Mouse (Mus musculus): ENCODE measurements around the gene Lpin2. TPM values are rescaled to one million over a fixed set of nuclear protein-coding genes. Genes with fewer than 3 reads are reported as not detected.

Lpin2 gene
- polyA plus RNA-seq, 1 experiment from 2014 or later, result 53.5 TPM

DNA sequence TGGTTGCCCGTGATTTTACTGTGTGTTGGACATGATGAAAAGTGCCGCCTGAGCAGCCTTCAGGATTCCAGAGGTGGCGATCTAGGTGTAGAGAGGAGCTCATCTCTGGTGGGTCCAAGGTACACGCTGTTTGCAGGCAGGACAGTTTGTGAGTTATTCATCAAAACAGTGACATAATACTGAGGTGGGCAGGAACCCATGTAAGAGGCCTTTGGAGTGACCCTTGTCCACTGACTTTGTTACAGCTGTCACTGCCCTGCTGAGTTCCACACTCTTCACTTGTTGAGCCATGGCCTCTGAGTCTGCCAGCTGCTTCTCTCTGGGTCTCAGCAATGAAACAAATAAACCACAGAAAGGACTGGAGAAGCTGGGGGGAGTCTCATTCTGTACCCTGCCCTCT is 19.8 kb downstream of the Lpin2 start:
- no peak for DNase-seq (ENCODE audit: low spot score)
- ATAC-seq (replicated peaks; ENCODE audit: low FRiP score), result no peak
- Histone ChIP-seq H3K9me3 (ENCODE audit: control insufficient read depth, low read length) (no peaks in the 10 kb centered on the region), H3K27me3 (ENCODE audit: control insufficient read depth, insufficient read depth, low read length) (no peaks in the 10 kb centered on the region), H3K4me2 (ENCODE audit: low read depth, low read length, severe bottlenecking) (no peak overlapping the region), H3K36me3 (ENCODE audit: control insufficient read depth, insufficient read depth, low read length) (no peaks in the 10 kb centered on the region), H3K4me3 (ENCODE audit: low read depth, low read length) (no peak overlapping the region), H3K27ac (ENCODE audit: low read depth, low read length) (no peak overlapping the region), H3K4me1 (replicated peaks; ENCODE audit: control insufficient read depth, insufficient read depth, low read length) (no peaks in the 10 kb centered on the region), H3K9ac (ENCODE audit: low read length) (no peak overlapping the region)
- 86% methylated on average over 4 of the region's 4 CpGs for WGBS

DNA sequence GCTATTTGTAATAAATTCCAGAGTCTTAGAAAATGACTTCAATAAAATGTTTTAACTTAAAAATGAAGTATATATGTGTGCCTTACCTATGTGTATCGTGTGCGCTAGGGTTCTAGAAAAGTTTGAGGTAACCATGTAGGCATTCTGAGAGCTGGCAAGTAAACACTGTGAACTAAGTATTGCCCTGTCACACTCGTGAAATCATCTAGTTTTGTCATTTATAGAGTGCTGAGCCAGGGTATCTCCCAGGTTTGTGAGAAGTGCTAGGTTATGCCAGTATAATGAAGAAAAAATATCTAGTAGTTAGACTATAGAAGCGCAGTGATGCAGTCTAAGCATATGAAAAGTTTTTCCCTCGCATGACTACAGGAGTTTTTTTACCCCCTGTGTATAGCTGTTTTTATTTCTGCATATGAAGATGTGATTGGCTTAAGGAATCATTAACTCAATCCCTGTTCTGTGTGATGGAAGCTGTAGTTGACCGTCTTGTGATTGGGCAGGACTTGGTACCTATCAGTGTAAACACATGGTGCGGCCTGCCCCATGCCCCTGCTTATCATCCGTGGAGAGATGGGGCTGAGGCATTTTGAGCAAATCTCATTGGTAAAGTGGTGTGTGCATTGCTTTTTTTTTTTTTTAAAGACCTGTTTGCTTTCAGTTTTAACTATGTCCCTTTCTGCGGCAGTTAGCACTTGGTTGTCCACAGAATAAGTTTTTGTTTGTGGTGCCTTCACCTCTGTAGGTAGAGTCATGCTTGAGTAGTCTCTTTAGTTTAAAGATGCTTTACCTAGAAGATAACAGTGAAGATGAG is 21.8 kb downstream of the Lpin2 start:
- H3K4me3 ChIP-seq (ENCODE audit: low read depth, low read length), result no peak overlapping the region
- DNase-seq (ENCODE audit: low spot score), result no peak
- no peaks in the 10 kb centered on the region for H3K4me1 ChIP-seq (replicated peaks; ENCODE audit: control insufficient read depth, insufficient read depth, low read length)
- H3K36me3 ChIP-seq (ENCODE audit: control insufficient read depth, insufficient read depth, low read length), result no peaks in the 10 kb centered on the region
- no peak overlapping the region for H3K9ac ChIP-seq (ENCODE audit: low read length)
- no peaks in the 10 kb centered on the region for H3K9me3 ChIP-seq (ENCODE audit: control insufficient read depth, low read length)
- no peak overlapping the region for H3K27ac ChIP-seq (ENCODE audit: low read depth, low read length)
- ATAC-seq (replicated peaks; ENCODE audit: low FRiP score), result no peak
- WGBS, result 91% methylated on average over 9 of the region's 9 CpGs
- H3K4me2 ChIP-seq (ENCODE audit: low read depth, low read length, severe bottlenecking), result no peak overlapping the region
- no peaks in the 10 kb centered on the region for H3K27me3 ChIP-seq (ENCODE audit: control insufficient read depth, insufficient read depth, low read length)

DNA sequence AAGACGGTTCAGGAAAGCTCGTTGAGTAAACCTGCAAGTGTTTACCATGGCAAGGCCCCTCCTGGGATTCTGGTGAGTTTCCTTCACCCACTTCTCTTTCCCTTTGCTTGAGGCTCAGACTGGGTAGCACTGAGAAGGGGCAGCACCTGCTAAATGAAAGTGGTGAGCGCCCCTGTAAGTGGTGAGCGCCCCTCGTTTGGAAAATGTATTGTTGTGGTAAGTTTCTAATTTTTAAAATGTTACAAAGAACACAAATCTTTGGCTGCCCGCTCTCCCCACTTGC is 22.4 kb downstream of the Lpin2 start:
- H3K36me3 ChIP-seq (ENCODE audit: control insufficient read depth, insufficient read depth, low read length), result no peaks in the 10 kb centered on the region
- no peaks in the 10 kb centered on the region for H3K9me3 ChIP-seq (ENCODE audit: control insufficient read depth, low read length)
- ATAC-seq (replicated peaks; ENCODE audit: low FRiP score), result no peak
- H3K9ac ChIP-seq (ENCODE audit: low read length), result no peak overlapping the region
- no peak overlapping the region for H3K4me2 ChIP-seq (ENCODE audit: low read depth, low read length, severe bottlenecking)
- no peaks in the 10 kb centered on the region for H3K4me1 ChIP-seq (replicated peaks; ENCODE audit: control insufficient read depth, insufficient read depth, low read length)
- WGBS, result 89% methylated on average over 6 of the region's 6 CpGs
- H3K27ac ChIP-seq (ENCODE audit: low read depth, low read length), result no peak overlapping the region
- H3K4me3 ChIP-seq (ENCODE audit: low read depth, low read length), result no peak overlapping the region
- DNase-seq (ENCODE audit: low spot score), result no peak
- no peaks in the 10 kb centered on the region for H3K27me3 ChIP-seq (ENCODE audit: control insufficient read depth, insufficient read depth, low read length)

DNA sequence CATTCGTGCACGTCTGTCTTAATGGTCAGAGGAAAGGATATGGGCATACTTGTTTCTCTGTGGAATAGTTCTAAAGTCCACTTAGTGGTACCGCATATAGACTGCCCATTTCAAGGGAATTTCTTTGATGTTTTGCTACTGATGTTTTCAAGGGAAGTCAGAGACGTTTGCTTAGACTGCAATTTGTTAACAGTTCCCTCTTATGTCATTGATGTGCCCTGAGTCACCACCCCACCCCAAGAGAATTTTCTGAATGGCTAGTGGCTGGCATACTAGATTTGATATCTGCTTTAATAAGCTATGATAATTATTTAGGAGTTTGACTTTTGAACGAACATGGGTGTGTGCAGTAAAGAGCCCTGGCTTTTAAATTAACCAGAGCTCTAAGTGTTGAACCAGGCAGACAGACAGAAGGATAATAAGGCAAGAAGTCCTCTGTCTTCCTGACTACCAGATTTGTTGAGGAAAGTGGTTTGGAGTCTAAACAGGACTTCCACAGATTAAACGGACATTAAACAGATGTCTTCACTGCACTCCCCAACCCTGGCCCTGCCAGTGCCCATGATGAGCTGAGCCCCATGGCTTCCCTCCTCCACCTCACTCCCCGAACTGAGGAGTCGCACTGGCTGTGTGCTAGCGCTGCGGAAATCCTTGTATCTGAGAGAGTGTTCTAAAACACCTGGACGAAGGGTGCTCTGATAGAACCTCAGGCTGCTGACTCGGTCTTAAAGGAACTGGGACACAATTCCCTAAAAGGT is 24.0 kb downstream of the Lpin2 start:
- Histone ChIP-seq H3K9ac (ENCODE audit: low read length) (no peak overlapping the region), H3K9me3 (ENCODE audit: control insufficient read depth, low read length) (no peaks in the 10 kb centered on the region), H3K27me3 (ENCODE audit: control insufficient read depth, insufficient read depth, low read length) (no peaks in the 10 kb centered on the region), H3K27ac (ENCODE audit: low read depth, low read length) (no peak overlapping the region), H3K4me2 (ENCODE audit: low read depth, low read length, severe bottlenecking) (no peak overlapping the region), H3K36me3 (ENCODE audit: control insufficient read depth, insufficient read depth, low read length) (no peaks in the 10 kb centered on the region), H3K4me1 (replicated peaks; ENCODE audit: control insufficient read depth, insufficient read depth, low read length) (no peaks in the 10 kb centered on the region), H3K4me3 (ENCODE audit: low read depth, low read length) (no peak overlapping the region)
- WGBS, result 86% methylated on average over 12 of the region's 12 CpGs
- DNase-seq (ENCODE audit: low spot score) (no peak), ATAC-seq (replicated peaks; ENCODE audit: low FRiP score) (no peak)

DNA sequence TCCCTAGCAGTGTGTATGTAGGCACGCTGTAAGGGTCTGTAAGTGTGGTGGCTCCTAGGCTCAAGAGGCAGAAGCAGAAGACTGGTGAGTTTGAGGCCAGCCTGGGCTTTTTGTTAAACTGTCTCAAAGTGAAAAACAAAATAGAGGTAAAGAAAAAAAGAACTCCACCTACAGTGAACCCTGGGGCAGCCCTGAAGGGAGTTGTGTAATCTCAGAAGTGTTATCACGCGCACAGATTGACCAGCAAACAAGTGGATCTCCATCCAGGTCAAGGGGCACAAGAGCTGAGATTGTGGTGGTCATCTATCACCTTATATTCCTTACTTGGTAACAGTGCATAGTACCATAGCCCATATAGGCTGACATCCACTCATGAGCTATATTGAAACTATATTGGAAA is 24.9 kb downstream of the Lpin2 start:
- no peak overlapping the region for H3K4me3 ChIP-seq (ENCODE audit: low read depth, low read length)
- ATAC-seq (replicated peaks; ENCODE audit: low FRiP score) (no peak), DNase-seq (ENCODE audit: low spot score) (no peak)
- no peak overlapping the region for H3K27ac ChIP-seq (ENCODE audit: low read depth, low read length)
- H3K27me3 ChIP-seq (ENCODE audit: control insufficient read depth, insufficient read depth, low read length), result no peaks in the 10 kb centered on the region
- 93% methylated on average over 3 of the region's 3 CpGs for WGBS
- no peaks in the 10 kb centered on the region for H3K4me1 ChIP-seq (replicated peaks; ENCODE audit: control insufficient read depth, insufficient read depth, low read length)
- H3K36me3 ChIP-seq (ENCODE audit: control insufficient read depth, insufficient read depth, low read length), result no peaks in the 10 kb centered on the region
- H3K4me2 ChIP-seq (ENCODE audit: low read depth, low read length, severe bottlenecking), result no peak overlapping the region
- no peaks in the 10 kb centered on the region for H3K9me3 ChIP-seq (ENCODE audit: control insufficient read depth, low read length)
- H3K9ac ChIP-seq (ENCODE audit: low read length), result no peak overlapping the region

DNA sequence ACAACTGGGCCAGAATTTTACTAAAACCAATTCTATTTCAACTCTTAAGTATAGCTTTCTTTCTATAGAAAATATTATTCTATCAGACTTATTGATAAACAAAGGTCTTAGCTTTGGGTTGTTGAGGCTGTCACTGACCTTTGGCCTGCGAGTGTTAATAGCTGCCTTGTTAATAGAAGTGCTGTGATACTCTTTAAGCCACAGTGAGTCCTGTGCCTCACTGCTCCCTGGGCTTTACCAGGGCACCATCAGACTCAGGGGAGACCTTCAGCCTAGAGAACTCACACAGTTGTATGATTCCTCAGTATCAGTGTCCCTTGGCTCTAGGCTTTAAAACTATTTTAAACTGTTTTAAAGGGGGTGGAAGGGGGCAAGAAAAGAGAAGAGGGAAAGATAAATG is 26.0 kb downstream of the Lpin2 start:
- DNase-seq (ENCODE audit: low spot score), result no peak
- Histone ChIP-seq H3K9ac (ENCODE audit: low read length) (no peak overlapping the region), H3K27me3 (ENCODE audit: control insufficient read depth, insufficient read depth, low read length) (no peaks in the 10 kb centered on the region), H3K9me3 (ENCODE audit: control insufficient read depth, low read length) (no peaks in the 10 kb centered on the region), H3K4me3 (ENCODE audit: low read depth, low read length) (no peak overlapping the region), H3K27ac (ENCODE audit: low read depth, low read length) (no peak overlapping the region), H3K4me1 (replicated peaks; ENCODE audit: control insufficient read depth, insufficient read depth, low read length) (no peaks in the 10 kb centered on the region), H3K4me2 (ENCODE audit: low read depth, low read length, severe bottlenecking) (no peak overlapping the region), H3K36me3 (ENCODE audit: control insufficient read depth, insufficient read depth, low read length) (no peaks in the 10 kb centered on the region)
- no peak for ATAC-seq (replicated peaks; ENCODE audit: low FRiP score)
- 97% methylated on average over 1 of the region's 1 CpGs for WGBS

- H3K27me3 ChIP-seq (ENCODE audit: control insufficient read depth, insufficient read depth, low read length), result no peaks in the 10 kb centered on the region
- DNase-seq (ENCODE audit: low spot score) (no peak), ATAC-seq (replicated peaks; ENCODE audit: low FRiP score) (no peak)
- 96% methylated on average over 1 of the region's 1 CpGs for WGBS
- no peaks in the 10 kb centered on the region for H3K4me1 ChIP-seq (replicated peaks; ENCODE audit: control insufficient read depth, insufficient read depth, low read length)
- no peaks in the 10 kb centered on the region for H3K9me3 ChIP-seq (ENCODE audit: control insufficient read depth, low read length)
- H3K4me2 ChIP-seq (ENCODE audit: low read depth, low read length, severe bottlenecking), result no peak overlapping the region
- no peak overlapping the region for H3K9ac ChIP-seq (ENCODE audit: low read length)
- H3K27ac ChIP-seq (ENCODE audit: low read depth, low read length), result no peak overlapping the region
- H3K36me3 ChIP-seq (ENCODE audit: control insufficient read depth, insufficient read depth, low read length), result no peaks in the 10 kb centered on the region
- no peak overlapping the region for H3K4me3 ChIP-seq (ENCODE audit: low read depth, low read length)
Observed at GRCm38 (mm10) chr17:71208921-71209320, 26.6 kb downstream of the Lpin2 start.

GRCm38 (mm10) chr17:71209936-71210335 is 27.6 kb downstream of the Lpin2 start:
- H3K9me3 ChIP-seq (ENCODE audit: control insufficient read depth, low read length), result no peaks in the 10 kb centered on the region
- H3K4me2 ChIP-seq (ENCODE audit: low read depth, low read length, severe bottlenecking), result no peak overlapping the region
- no peak overlapping the region for H3K4me3 ChIP-seq (ENCODE audit: low read depth, low read length)
- WGBS, result 88% methylated on average over 3 of the region's 3 CpGs
- ATAC-seq (replicated peaks; ENCODE audit: low FRiP score) (no peak), DNase-seq (ENCODE audit: low spot score) (no peak)
- no peaks in the 10 kb centered on the region for H3K4me1 ChIP-seq (replicated peaks; ENCODE audit: control insufficient read depth, insufficient read depth, low read length)
- H3K36me3 ChIP-seq (ENCODE audit: control insufficient read depth, insufficient read depth, low read length), result no peaks in the 10 kb centered on the region
- H3K27me3 ChIP-seq (ENCODE audit: control insufficient read depth, insufficient read depth, low read length), result no peaks in the 10 kb centered on the region
- no peak overlapping the region for H3K27ac ChIP-seq (ENCODE audit: low read depth, low read length)
- no peak overlapping the region for H3K9ac ChIP-seq (ENCODE audit: low read length)
